Mouse (Mus musculus) lung, adult 2 months (tissue): ENCODE data around the gene Gm37240.

Experiments
- CTCF ChIP-seq: fragments of 200-500 bp; IDR thresholded peaks from 2 replicates; pipeline ENCODE4 v1.5.1; 2011; ENCODE audit warnings: mild to moderate bottlenecking, low read length, control low read depth; ENCODE audit not compliant: insufficient read depth
- POLR2A ChIP-seq: fragments of 200-500 bp; IDR thresholded peaks from 2 replicates; pipeline ENCODE4 v1.6.1; 2011; ENCODE audit warnings: low read depth, mild to moderate bottlenecking, control low read depth, low read length, borderline replicate concordance; ENCODE audit errors: extremely low read depth

GRCm38 (mm10) chr3:85417663-85418062 lies 469.7 kb downstream of the Gm37240 start:
- TF ChIP-seq POLR2A (no peak), CTCF (no peak)
